Mouse (Mus musculus) heart, postnatal 25 days (tissue): ENCODE results near the gene Mfsd4b2. TPM values are rescaled to one million over a fixed set of nuclear protein-coding genes. Genes with fewer than 3 reads are reported as not detected.
"Not testable (repeated sequence)": the region's sequence is repeated elsewhere in the genome, so short reads cannot be mapped to it uniquely, and the experiment has no call there.

Experiments used
- DNase-seq: peaks from one replicate; pipeline ENCODE4 v3.0.0; 2022; ENCODE audit warnings: low spot score
- intact Hi-C: fragments of 180-260 bp; cut with DNase I; formaldehyde crosslinking; loops from one replicate; pipeline ENCODE4 v1.15.1; 2025
- total RNA-seq, 2 experiments: library from RNA; stranded (reverse); gene quantifications; 2 replicates each; pipeline ENCODE4 v1.2.3; 2021

Gene Mfsd4b2
- not detected for total RNA-seq

DNA sequence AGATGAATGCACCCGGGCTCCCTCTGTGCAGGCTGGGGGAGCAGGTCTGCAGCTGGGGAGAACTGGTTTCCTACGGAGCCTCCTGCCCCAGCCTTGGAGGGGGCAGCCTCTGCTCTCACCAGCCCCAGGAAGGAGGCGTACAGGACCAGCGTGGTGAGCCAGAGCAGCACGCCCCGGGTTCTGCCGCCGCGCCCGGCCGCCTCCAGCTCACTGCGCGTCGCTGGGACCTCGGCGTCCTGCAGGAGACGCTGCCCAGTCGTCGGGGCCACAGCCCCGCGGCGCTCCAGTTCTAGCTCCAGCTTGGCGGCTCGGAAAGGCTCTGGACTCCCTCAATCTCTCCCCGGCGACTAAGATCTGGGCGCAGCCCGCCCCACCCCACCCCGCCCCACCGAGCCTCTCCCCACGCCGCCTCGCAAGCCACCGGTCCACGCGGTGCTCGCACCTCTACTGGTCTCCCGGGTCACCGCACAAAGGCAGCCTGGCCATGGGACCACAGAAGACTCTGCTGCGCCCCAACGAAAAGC lies at the start of gene Mfsd4b2:
TSS of gene Mfsd4b2 (minus strand) at position 308 of the 524 bp plus-strand sequence.
- intact Hi-C loops: no loop called here
- DNase-seq: no peak

DNA sequence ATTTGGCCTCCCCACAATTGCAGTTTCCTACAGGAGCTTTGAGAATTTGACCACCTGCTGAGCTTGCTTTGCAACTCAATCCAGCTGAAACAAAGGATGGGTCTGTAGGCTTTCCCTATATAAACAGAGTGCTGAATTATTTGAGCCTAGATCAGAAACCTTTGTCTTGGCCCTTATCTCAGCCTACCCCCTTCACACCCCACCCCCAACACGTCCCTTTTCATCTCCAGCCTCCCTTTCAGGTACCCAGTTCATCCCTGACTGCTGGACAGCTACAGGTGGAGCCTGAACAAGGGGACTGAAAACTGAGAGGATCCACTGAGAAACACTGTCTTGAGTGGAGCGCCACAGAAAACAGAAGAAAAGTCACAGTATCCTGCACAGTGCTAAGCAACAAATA lies 49.0 kb upstream of the Mfsd4b2 start:
- intact Hi-C loops: no loop called here
- no peak for DNase-seq

DNA sequence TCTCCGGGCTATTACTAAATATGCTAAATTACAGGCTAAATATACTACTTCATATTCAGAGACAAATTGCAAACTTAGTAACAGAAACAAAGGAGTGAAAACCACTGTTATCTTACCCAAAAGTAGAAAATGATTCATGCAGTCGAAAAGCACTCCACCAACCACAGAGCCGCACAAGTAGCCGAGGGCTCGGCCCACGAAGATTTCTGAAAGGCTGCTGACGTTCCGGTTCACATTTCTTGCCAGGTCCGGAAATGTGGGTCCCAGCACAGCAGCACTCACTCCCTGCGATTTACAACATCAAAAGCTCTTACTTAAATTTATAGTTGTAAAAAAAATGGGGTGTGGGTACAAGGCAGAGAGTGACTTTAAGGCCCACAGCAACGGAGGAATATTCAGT lies 48.3 kb upstream of the Mfsd4b2 start:
- DNase-seq: no peak
- intact Hi-C loops: no loop called here

DNA sequence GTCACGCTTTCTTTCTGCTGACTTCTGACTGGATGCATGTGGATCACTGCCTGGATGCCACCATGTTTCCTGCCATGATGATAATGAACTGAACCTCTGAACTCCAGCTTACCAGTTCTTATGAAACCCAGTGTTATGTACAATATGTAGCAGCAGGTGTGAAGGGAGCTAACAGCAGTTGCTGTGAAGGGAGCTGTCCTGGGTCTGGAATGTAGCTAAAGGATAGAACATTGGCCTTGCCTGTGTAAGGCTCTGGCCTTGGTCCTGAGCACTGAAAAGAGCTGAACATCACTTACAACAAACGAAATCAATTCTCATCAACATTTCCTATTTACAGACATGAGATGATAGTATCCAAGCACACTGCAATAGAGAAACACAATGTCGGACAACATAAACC lies 40.8 kb upstream of the Mfsd4b2 start:
- no peak for DNase-seq
- intact Hi-C loops: loop anchor here (10.0 kb wide), 1 partner anchor 247 kb away; no protein-coding TSS in a partner anchor

DNA sequence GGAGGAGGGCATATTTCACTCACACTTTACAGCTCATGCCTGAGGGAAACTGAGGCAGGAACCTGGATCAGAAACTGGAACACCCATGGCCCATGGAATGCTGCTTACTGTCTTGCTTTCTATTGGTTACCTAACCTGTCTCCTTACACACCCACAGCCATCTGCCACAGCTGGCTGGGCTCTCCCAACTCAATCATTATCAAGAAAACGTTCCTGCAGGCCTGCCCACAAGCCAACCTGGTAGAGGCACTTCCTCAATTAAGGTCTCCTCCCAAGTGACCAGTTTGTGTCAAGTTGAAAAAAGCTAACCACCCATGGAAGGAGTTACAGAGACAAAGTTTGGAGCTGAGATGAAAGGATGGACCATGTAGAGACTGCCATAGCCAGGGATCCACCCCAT lies 35.2 kb upstream of the Mfsd4b2 start:
- DNase-seq: no peak
- intact Hi-C loops: loop anchor here (10.0 kb wide), 1 partner anchor 253 kb away; no protein-coding TSS in a partner anchor

DNA sequence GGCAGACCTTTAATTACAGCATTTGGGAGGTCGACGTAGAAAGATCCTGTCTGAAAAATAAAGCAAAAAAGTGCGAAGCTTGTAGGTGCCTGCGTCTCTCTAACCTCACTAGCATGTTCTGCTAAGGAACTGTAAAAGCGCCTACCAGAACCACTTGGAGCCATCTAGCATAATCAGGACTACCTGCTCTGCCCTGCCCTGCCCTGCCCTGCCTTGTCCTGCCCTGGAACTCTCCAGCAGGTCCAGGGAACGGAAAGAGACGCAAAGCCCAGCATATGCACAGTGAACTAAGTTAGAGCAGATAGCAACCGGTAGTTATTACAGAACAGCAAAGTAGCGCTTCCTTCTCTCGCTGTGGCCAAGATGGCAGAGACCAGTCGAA lies 33.7 kb upstream of the Mfsd4b2 start:
- no peak for DNase-seq
- intact Hi-C loops: loop anchor here (10.0 kb wide), 1 partner anchor 254 kb away; no protein-coding TSS in a partner anchor

DNA sequence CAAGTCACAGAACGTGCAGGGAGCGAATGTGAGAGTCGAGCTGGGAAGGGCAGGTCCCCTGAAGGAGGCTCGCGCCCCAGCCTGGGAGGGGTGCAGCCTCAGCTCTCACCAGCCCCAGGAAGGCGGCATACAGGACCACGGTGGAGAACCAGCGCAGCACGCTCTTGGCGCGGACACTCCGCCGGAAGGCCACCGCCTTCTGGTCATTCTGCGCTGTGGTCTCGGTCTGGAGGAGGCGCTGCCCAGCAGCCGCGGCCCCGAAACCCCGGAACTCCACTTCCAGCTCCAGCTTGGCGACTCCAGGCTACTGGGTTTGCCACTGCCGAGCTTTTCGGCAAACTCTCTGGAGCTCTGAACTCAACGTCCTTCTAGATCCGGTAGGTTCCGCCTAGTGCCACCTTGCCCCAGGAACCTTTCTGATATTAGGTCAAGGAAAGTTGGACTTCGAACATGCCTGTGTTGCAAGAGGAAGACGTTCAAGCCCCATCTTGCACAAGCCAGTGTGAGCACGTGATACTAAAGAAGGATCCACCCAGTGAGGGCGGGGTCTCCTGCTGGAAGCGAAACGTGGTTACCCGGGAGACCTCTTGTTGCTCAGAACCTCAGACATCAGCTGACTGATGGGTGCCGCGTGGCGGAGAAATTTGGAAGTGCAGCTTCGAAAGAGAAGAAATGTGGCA lies 33.2 kb upstream of the Mfsd4b2 start, which contains the start of gene Mfsd4b3:
TSS of gene Mfsd4b3 (minus strand) at position 393 of the 680 bp plus-strand sequence.
- peak; percentile 94 for DNase-seq
- intact Hi-C loops: loop anchor here (5.0 to 10.0 kb wide), 2 partner anchors 63 to 255 kb away; partner anchors contain the start of gene Mfsd4b4

DNA sequence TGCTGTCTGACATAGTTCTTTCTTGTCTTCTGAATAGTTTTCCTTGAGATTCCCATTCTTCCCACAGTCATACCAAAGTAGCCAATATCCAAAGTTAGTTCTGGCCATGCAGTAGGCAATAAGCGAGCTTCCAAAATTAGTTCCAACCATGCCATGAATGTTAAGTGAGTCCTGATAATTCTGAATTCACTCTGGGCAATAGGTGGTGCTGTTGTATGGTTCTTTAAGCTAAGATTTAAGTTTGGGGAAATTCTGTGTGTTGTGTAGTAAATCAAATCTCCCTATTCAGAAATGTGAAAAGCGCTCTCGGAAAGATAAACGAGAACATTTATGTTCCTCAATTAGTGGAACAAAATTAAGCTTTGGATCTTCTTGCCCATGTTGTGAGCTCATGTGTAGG lies 31.5 kb upstream of the Mfsd4b2 start:
- no peak for DNase-seq
- intact Hi-C loops: loop anchor here (5.0 kb wide), 1 partner anchor 61 kb away; the partner anchor contains the start of gene Mfsd4b4

DNA sequence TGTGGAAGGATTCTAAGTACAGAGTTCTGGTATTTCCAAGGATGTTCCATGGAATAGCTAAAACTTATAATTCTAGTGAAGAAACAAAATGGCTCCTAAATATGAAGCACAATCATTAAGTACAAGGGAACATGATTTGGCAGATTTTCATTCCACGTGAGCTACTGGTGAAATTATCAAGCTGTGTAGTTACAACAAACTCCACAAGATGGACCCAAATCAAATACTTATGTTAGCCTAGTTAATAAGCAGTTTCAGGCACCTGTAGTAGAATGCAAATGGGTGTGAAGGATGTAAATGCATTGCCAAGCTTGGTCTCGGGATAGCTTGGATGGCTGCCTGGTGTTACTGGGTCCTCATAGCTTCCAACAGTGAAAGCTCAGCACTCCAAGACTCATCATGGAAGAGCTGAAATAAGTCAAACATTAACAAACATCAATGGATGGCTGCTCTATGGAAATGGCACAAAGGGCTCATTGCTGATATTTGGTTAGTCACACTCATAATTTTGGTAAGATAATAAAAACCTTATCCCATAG lies 29.7 kb upstream of the Mfsd4b2 start:
- intact Hi-C loops: loop anchor here (5.0 kb wide), 1 partner anchor 59 kb away; the partner anchor contains the start of gene Mfsd4b4
- no peak for DNase-seq

DNA sequence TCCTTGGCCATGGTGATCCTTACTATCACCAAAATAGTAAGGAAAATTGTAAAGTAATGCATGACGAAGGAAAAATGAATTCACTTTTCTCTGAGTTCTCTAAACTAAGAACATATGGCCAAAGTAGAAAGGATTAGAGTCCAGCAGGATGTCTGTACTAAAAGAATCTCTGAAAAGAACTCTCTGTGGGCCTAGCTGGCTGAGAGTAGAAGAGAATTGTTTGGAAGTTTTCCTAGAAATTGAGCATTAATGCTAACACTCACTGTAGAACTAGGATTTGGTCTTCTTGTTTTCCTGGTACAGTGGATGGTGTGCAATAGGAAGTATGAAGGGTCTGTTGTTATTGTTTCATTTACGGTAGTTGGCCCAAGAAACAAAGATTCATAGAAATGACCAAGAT lies 28.4 kb upstream of the Mfsd4b2 start:
- DNase-seq: no peak
- intact Hi-C loops: loop anchor here (5.0 kb wide), 1 partner anchor 58 kb away; the partner anchor contains the start of gene Mfsd4b4

DNA sequence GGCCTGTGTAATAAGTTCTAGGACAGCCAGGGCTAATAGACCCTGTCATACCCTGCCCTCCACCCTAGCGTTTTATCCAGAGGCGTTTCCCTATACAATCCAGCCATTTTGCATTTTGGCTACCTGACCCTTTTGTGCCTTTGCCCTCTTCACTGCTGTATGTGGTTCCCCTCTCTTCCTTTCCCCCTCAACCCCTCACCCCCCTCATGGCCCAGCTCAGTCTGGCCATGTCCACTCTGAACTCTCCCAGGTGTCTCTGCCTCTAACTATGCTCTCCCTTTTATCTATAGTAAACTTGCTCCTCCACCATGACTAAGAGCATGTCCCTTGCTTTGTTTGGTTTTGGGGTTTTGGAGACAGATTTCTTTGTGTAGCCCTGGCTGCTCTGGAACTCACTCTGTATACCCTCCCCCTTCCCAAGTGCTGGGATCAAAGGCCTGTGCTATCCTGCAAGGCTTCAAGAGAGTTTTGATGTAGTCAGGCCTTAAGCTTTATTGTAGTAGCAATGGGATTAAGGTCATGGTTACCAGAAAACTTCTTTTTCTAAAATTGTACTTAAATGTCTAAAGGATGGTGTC lies 22.7 kb upstream of the Mfsd4b2 start:
- intact Hi-C loops: no loop called here

DNA sequence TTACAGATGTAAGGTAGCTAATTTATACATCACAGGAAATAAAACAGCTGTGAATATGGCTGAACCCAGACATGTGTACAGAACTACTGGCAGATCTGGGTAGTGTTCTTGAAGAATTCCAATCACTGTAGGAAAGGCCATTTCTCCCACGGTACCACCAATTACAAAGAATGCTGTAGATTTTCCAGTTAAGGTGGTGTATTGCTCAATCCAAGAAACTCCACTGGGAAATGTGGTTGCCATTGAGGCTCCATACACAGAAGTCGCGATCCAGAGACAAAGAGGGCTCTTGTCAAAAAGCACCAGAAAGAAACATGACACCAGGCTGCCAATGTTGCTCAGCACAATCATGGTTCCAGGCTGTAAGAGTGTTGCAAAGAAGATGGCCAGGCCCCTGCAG lies 20.5 kb upstream of the Mfsd4b2 start:
- intact Hi-C loops, DNase-seq: not testable (repeated sequence)

More for the DNA sequence above, 22.7 kb upstream of the Mfsd4b2 start:
- DNase-seq: no peak

DNA sequence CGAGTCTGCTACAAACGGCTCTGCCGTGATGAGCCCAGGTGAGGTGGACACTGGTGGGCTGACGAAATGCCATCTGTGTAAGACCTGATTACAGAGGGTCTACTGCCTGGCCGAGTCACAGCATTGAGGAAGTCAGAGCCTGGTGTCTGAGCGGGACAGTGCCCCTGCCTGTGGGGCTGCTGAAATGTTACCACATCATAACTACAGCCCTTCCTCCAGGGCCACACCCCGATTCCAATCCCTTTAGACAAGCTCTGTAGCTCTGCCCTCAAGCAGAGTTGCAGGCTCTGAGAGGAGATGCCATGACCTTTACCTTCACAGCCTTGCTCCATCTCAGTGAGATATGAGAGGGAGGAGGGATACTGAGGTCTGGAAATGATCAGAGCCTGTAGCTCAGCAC lies 9.8 kb upstream of the Mfsd4b2 start:
- no peak for DNase-seq
- intact Hi-C loops: no loop called here

DNA sequence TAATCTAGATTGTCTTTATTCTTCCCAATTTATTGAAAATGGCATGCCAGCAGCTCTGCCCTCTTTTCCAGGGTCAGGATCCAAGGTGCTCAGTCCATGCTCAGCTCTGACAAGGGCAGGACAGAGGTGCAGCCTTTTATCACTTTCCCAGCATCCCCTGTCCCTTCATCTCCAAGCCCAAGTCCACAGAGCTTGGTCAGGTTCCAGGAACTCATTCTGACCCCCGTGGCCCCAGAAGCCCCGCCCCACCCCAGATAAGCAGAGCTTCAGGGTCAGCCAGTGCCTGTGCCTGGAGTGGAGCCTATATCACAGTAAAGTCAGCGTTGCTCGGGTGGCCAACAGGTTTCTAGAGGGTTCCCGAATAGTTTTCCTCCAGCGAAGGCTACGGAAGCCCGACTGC lies 2.2 kb downstream of the Mfsd4b2 start:
- intact Hi-C loops, DNase-seq: not testable (repeated sequence)

DNA sequence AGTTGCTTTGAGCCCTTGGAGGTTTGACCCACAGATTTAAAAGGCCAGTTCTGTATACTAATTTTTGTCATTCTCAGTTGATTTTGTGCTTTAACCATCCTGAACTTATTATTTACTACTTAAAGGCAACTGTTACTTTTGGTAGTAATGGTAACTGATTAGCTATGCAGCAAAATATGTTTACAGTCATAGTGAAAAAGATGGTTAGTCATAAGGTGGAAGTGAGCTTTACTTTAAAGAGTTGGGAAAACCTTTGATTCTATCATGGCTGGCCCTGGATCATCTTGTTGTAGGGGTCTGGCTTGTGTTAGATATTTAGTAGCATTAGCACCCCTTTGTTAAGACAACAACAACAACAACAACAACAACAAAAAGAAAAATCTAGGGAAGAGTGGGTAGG lies 14.1 kb downstream of the Mfsd4b2 start:
- DNase-seq: no peak
- intact Hi-C loops: no loop called here

DNA sequence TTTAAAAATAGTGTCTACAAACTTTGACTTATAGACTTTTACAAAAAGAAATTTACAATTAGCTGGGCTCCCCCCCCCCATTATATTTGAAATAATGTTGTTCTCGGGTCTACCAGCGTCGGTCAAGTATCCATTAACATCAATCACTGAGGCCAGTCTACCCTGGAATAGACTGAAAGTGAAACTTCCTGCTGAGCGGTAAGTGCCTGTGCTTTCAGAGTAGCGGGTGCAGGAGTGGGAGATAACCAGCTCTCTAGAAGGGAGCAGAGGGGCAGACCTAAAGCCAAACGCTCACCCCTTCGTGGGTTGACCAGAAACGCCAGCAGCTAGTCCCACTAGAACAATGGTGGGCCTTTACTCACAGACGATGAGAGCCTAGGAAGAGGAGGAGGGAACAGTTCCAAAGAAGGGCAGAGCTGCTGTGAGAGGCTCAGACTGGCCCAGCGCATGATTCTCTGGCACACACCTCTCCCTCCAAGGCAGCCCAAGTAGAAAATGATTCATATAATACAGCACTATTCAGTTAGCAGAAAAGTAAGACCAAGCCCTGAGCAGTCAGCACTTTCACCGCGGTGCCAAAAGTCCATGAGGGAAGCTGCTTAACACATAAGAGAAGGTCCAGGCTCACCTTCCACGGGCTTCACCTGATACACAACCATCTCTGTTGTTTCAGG lies 17.8 kb downstream of the Mfsd4b2 start:
- intact Hi-C loops: no loop called here
- no peak for DNase-seq

DNA sequence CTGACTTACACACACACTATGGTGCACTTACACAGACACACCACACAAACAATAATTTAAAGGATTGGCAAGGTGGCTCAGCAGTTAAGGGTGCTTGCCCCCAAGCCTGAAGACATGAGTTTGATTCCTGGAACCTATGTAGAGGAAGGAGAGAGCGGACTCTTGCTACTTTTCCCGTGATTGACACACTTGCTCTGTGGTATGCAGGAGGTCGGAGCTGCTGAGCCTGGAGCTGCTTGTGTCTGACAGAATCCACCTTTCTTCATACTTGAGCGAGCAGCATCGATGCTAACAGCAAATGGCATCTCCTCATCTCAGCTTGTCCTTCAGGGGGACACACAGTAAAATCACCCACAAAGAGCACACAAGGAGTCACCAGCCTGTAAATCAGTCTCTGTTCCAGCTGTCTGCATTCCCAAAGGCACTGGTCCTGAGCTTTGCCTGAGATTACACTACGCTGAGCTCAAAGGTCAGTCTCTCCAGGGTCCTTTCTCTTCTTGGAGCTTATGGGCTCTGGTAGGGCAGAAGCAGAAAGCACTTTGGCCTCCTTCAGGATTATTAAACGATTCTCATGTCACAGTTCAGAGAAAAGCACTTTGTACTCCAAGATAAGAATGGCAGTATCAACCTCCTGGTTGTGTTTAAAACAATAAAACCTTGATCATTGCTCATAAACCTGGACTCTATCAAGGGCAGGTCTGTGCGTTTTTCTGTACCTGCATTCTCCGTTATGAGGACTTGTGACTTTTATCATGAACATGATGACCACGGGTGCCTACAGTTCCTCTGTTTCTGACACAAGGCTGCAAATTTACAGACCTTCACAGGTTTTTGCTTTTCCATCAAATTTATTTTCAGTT lies 19.7 kb downstream of the Mfsd4b2 start:
- intact Hi-C loops: no loop called here
- DNase-seq: no peak

DNA sequence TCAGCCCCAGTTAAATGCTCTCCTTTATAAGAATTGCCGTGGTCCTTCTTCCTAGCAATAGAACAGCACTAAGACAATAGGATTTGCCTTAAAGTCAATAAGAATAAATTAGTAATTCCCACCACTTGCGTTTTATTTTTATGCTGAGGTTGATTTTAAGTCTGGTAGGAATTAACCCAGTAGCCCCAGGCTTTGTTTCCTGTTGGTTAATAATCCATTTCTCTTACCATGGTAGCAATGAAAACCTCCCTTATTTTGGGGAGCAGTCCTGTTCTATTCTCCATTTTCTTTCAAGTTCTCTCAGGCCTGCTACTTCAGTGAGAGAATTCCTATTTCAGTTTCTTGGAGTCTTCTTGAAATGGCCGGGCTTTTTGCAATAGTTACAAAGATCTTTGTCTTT lies 22.5 kb downstream of the Mfsd4b2 start:
- intact Hi-C loops: no loop called here
- no peak for DNase-seq

DNA sequence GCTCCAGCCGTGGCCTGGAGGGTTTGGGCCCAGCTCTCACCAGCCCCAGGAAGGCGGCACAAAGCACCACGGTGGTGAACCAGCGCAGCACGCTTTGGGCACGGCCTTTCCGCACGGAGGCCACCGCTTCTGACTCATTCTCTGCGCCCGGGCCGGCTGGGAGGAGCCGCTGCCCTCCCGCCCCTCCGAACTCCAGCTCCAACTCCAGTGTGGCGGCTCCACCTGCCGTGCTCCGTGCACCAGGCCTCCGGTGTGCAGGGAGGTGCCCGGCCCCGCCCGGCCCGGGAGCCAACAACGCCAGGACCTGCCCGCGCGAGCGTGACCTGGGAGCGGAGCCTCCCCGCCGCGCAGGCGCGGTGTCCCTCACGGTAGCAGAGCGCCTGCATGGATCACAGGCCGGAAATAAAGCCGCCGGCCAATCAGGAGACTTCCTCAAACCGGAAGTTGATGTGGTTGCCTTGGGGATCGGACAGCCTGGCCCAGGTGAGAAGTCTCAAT lies 27.8 kb downstream of the Mfsd4b2 start, which contains the start of gene Mfsd4b4:
TSS of gene Mfsd4b4 (minus strand) at position 365 of the 498 bp plus-strand sequence.
- intact Hi-C loops: loop anchor here (5.0 kb wide), 1 partner anchor 58 kb away; no protein-coding TSS in a partner anchor
- DNase-seq: peak; percentile 71
